Mouse (Mus musculus): ENCODE results near the gene Myoz1.

Gene Myoz1

DNA sequence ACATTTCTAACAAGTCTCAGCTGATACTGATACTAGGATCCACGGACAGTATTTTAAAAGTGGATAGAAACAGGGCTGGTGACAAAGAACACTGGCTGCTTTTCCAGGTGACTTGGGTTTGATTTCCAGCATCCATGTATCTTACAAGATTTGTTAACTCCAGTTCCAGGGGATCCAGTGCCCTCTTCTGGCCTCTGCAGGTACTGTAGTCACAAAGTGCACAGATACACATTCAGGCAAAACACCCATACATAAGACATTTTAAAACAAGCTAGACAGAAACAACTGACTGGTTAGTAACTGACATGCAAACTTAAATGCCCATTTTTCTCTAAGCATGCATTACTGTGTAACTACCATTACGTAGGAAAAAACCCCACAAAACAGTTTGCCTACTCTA, 16.6 kb upstream of the Myoz1 start:
- no peak for DNase-seq (ENCODE audit: low spot score)

- DNase-seq (ENCODE audit: low spot score) = no peak
Observed at GRCm38 (mm10) chr14:20668154-20668810, 11.9 kb upstream of the Myoz1 start, which contains the start of gene Synpo2l. TSS of gene Synpo2l (minus strand) at chr14:20668354.

DNA sequence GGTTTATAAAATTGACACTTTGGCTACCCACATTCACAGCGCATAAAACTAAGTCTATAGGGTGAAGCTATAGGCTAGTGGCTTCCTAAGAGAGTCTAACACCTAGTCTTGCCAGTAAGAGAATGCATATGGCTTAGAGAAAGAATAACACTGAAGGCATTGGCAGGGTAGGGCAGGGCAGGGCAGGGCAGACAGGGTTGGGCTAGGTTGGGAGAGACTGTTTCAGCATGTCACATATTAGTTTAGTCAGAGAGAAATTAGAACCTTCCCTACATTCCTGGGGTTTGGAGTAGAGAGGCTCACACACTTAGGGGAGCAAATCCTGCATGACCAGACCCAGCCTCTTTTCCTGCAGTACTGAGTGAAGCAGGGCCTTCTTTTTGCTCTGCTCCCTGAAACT, 11.1 kb upstream of the Myoz1 start:
- DNase-seq (ENCODE audit: low spot score) = no peak

DNA sequence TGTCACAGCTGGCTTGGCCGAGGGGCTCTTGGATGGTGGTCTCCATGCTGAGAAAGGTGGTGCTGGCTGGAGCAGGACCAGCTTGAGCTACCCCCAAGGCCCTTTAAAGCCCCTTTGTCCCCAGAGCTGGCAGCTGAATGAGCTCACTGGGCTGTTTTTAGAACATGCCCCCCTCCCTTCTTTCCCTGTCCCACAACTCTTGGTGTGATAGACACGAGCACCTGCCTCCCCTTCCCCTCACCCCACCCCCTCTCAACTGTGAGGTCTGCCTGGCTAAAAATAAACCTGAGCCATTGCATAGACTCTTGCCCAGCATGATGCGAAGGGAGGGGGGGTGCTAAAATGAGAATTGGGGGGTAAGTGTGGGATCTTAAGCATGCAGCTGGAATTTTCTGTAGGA, 8.1 kb upstream of the Myoz1 start:
- DNase-seq (ENCODE audit: low spot score) = no peak

DNA sequence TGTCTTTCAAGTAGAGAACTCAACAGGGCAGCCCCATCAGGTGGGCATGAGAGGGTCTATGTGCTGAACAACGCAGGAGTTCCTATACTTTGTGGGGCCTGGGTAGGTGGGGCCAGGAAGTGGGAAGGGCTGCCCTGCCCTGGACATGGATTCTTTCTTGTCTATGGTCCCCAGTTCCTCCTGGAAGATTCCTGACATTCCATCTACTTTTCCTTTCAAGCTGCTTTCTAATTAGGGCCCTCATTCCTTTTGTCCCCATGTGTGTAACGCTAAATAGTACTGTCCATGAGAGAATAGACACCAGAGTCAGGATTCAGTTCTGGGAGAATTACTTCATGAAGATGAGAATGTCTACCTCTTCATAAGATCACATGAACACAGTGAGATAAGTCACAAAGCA, 7.3 kb upstream of the Myoz1 start:
- no peak for DNase-seq (ENCODE audit: low spot score)

GRCm38 (mm10) chr14:20662740-20663139, 6.4 kb upstream of the Myoz1 start:
- DNase-seq (ENCODE audit: low spot score) = no peak

- DNase-seq (ENCODE audit: low spot score) = no peak
Observed at GRCm38 (mm10) chr14:20661661-20662331, 5.5 kb upstream of the Myoz1 start.

DNA sequence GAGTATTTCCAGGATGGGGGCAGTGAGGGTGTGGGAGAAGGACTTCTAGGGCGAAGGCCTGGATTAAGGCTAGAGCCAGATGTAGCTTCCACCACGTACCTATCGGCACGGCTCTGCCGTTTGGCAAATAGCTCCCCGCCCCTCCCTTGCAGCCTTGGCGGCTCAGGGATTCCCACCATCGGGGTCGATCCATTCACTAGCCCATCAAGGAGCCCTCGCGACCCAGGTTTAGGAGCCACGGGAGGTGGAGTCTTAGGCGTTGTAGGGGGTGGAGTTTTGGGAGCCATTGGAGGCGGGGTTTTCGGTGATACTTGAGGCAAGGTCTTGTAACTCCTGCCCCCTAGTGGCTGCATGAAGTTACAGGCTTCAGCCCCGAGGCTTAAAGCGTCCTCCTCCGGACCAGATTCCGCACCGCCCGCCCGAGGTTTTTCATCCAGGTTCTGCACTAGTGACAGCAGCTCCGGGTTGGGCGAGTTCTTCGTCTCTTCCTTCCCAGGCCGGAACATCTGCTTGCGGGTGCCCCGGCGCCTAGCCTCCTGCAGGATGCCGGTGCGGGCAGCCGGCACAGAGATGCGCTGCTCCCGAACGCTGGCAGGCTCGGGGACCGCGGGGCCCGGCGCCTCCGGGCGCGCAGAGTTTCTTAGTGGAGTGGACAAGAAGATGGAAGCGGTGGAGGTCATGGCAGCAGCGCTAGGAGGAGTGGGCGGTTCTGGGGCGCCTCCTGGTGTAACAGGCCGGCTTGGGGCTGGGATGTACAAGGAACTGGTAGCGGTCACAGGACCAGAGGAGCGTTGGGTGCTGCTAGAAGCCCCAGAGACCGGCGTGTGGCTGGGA, 4.7 kb upstream of the Myoz1 start:
- peak; percentile 80 for DNase-seq (ENCODE audit: low spot score)

GRCm38 (mm10) chr14:20659687-20660086, 3.3 kb upstream of the Myoz1 start:
- no peak for DNase-seq (ENCODE audit: low spot score)

- DNase-seq (ENCODE audit: low spot score) = no peak
Observed at GRCm38 (mm10) chr14:20658902-20659301, 2.6 kb upstream of the Myoz1 start.

DNA sequence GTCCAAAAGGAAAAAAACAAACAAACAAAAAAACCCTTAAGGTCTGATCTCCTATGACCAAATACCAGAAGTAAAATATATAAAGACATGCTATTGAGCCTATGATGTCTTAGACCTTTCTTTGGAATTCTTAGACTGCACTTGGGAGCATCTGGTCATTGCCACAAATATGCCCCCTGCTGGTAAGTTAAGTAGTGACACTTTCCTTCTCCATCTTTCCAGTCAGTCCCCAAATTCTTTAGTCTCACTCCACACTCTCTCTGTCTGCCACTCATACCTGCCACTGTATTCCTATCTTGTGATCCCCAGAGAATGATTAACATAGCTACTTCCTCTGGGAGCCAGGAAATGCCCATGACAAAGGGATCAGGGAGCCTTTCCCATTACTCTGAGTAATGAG, 2.0 kb upstream of the Myoz1 start:
- no peak for DNase-seq (ENCODE audit: low spot score)

GRCm38 (mm10) chr14:20655731-20656130, 609 bp downstream of the Myoz1 start:
- no peak for DNase-seq (ENCODE audit: low spot score)

DNA sequence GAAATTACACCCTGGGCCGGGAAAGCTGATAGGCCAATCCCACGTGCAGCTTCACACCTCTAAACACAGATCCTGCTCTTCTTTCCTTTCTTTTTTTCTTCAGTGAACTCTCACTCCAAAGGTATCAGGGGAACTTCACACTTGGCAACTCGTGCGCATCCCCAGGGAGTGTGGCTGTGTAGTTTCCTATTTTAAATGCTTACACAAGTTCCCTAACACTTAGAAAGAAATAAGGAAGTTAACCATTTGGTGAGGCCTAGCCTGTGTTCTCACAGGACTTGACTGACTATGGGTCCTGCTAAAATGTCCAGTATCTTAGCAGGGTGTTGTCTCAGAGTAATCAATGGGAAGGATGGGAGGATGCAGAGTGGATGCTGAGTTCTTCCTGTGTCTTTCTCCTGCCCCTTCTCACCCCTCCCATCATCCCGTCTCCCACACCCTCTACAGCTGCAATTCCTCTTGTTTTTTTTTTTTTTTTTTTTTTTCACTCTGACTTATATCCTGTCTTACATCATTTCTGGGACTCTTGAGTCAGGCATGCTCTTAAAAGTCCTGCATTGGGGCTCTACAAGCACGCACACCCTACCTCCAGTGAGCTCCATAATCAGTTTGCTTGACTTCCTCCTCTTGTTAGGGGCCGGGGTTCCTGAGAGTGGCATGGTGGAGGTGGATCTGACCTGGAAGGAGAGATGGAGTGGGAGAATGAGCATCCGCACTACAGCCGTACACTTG, 1.5 kb downstream of the Myoz1 start:
- no peak for DNase-seq (ENCODE audit: low spot score)

DNA sequence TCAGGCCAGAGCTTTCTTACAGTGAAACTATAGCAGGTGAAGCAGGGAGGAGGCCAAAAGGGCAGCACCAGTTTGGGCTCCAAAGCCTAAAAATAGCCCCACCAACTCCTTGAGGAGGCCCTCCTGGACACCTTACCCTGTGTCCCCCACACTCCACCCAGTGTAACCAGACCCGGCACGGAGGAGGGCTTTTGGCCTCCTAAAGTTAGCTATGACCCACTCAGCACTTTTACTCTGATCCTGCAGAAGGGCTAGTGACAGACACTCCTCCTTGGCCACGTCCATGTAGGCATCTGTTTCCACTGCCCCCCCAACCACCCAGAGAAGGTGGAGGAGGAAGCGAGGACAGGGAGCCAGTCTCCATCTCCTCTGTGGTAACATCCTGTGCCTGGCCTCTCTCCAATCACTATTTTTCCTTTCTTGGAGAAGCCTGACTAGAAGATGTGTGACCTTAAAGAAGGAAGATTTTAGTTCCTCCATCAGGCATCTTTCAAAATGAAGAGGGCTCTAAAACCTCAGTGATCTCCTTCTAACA, 4.6 kb downstream of the Myoz1 start:
- DNase-seq (ENCODE audit: low spot score) = no peak

DNA sequence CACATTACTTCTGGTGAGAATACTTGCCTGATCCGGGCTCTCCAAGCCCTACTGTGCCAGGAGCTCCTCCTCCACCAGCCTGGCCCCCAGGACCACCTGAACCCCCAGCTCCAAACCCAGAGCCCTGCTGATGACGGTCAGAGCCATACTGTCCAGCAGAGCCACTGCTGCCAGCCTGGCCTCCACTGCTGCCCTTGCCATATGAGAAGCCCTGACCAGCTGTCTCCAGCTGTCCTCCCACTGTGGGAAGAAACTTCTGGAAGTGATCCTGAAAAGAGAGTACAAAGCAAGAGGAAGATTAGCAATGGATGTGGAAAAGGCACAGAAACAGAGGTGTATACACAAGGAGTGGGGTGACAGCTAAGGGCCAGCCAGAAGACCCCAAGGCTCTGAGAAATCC, 5.3 kb downstream of the Myoz1 start:
- no peak for DNase-seq (ENCODE audit: low spot score)

DNA sequence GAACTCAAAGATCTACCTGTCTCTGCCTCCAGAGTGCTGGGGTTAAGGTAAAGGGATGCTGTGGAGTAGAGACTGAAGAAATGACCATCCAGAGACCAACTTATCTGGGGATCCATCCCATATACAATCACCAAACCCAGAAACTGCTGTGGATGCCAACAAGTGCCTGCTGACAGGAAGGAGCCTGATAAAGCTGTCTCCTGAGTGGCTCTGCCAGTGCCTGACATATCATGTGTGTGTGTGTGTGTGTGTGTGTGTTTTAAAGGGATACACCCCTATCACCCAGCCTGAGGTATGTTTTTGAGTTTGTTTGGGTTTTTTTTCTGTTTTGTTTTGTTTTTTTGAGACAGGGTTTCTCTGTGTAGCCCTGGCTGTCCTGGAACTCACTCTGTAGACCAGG, 10.0 kb downstream of the Myoz1 start:
- DNase-seq (ENCODE audit: low spot score) = no peak

DNA sequence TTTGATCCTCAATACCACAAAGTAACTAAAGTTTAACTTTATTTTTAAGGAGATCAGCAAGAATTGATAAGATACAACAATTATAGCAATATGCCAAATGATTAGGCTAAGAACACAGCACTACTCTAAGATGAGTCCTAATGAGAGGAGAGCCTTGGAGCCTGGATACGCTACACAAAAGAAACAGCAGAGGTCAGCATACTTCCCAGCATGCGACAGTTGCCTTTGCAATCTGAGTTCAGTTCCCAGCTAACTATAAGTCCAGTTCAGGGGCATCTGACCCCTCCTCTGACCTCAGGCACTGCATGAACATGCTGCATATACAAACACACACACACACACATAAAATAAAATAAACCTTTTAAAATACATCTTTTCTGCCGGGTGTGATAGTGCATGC, 10.8 kb downstream of the Myoz1 start:
- DNase-seq (ENCODE audit: low spot score) = no peak

DNA sequence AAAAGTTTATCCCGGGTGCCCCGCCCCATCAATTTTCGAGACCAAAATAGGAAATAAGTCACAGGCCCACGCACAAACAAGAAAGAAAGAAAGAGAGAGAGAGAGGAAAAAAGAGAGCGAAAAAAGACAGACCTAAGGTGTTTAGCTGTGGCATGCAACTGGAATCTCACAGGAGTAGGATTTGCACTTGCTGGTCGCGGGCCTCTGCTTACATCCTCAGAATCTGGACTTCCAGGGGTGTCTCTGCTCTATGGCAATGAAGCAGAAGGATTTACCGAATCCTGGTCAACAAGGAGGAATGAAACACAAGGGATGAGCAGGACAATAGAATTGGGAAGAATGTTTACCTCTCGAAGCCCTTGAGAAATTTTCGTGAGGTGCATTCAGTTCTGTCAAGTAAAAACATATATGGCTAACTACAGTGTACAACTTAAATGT, 14.9 kb downstream of the Myoz1 start:
- no peak for DNase-seq (ENCODE audit: low spot score)

- peak; percentile 90 for DNase-seq (ENCODE audit: low spot score)
Observed at GRCm38 (mm10) chr14:20640644-20641437, 15.5 kb downstream of the Myoz1 start, which contains the start of gene Usp54. TSS of gene Usp54 (minus strand) at chr14:20641063.

- no peak for DNase-seq (ENCODE audit: low spot score)
Observed at GRCm38 (mm10) chr14:20639918-20640619, 16.3 kb downstream of the Myoz1 start.
